Mouse (Mus musculus): Measurements from ENCODE around the gene Ptprr.

- TF ChIP-seq CTCF (conservative IDR thresholded peaks at IDR 0.05; ENCODE audit: low read length) (no peak), NANOG (IDR thresholded peaks at IDR 0.05; ENCODE audit: borderline replicate concordance, low read length) (no peak)
Observed at GRCm38 (mm10) chr10:116038150-116038549, 20.1 kb downstream of the Ptprr start.

All from E14TG2a.4 (cell line).